ENCODE assay signal across 34 mouse cellular contexts in genomic region chrX:107723541-107723940, GRCm38 (mm10). TPM values are rescaled to one million over a fixed set of nuclear protein-coding genes. Genes with fewer than 3 reads are reported as not detected.
DNase-seq lines count a peak whose midpoint lies in the region; ATAC-seq and TF ChIP-seq lines count a peak whose summit lies in the region.
"Had no signal": no experiment of that assay in that cellular context is flagged by ENCODE, and none has a peak within 500 bp of the region (broad histone marks: within the 10 kb centered on the region; RNA-seq: fewer than 3 reads in every experiment).

No protein-coding gene starts in this region.

- DNase-seq in kidney, postnatal 0 days (ENCODE audit: low spot score) = peak; percentile 4
- no peak for DNase-seq in kidney, postnatal 36 days
- DNase-seq in embryo, embryonic 10 days (ENCODE audit: low spot score) = peak; percentile 37
- peak; percentile 33 for DNase-seq in embryo, embryonic 11 days
- DNase-seq in right cerebral cortex, adult 2 months (ENCODE audit: low spot score in 2 of 2) = no peak
- DNase-seq in lung, adult 18-20 months = no peak
- DNase-seq: adrenal gland, adult 8-10 months; B cell, adult 2 months; cerebellum, adult 2 months; cerebellum, postnatal 14 days; gastrocnemius, postnatal 25 days; heart, adult 11 months; kidney, postnatal 14 days; liver, postnatal 0 days; lung, postnatal 4 days; right cerebral cortex, adult 18-20 months had no signal

- WGBS in kidney, postnatal 0 days = 14% methylated on average over 1 of the region's 1 CpGs
- WGBS in limb, embryonic 12.5 days = 11% methylated on average over 1 of the region's 1 CpGs
- WGBS in liver, embryonic 12.5 days (ENCODE audit: insufficient replicate concordance) = 10% methylated on average over 1 of the region's 1 CpGs

- no peak overlapping the region for H3K4me3 ChIP-seq in kidney, postnatal 0 days (replicated peaks; ENCODE audit: low read depth, low read length)
- H3K4me3 ChIP-seq in limb, embryonic 12.5 days (replicated peaks) = no peak overlapping the region
- no peak overlapping the region for H3K4me3 ChIP-seq in liver, embryonic 12.5 days
- H3K4me3 ChIP-seq: embryonic facial prominence, embryonic 15.5 days; forebrain, embryonic 12.5 days; heart, embryonic 10.5 days; heart, embryonic 15.5 days; hindbrain, embryonic 13.5 days; layer of hippocampus, adult 2 months; left cerebral cortex, adult 2 months; megakaryocyte, embryonic 14.5 days; midbrain, embryonic 15.5 days; stomach, embryonic 15.5 days had no signal

- no peak overlapping the region for H3K9ac ChIP-seq in kidney, postnatal 0 days (ENCODE audit: low read depth, low read length)
- H3K9ac ChIP-seq in limb, embryonic 12.5 days (replicated peaks) = no peak overlapping the region
- no peak overlapping the region for H3K9ac ChIP-seq in liver, embryonic 12.5 days
- H3K9ac ChIP-seq: embryonic facial prominence, embryonic 15.5 days; forebrain, embryonic 12.5 days; heart, embryonic 15.5 days; hindbrain, embryonic 13.5 days; liver, postnatal 0 days; midbrain, embryonic 15.5 days; stomach, embryonic 15.5 days had no signal

- H3K36me3 ChIP-seq in kidney, postnatal 0 days (ENCODE audit: insufficient read depth, low read length) = no peaks in the 10 kb centered on the region
- H3K36me3 ChIP-seq in limb, embryonic 12.5 days = no peaks in the 10 kb centered on the region
- H3K36me3 ChIP-seq in liver, embryonic 12.5 days = no peaks in the 10 kb centered on the region
- H3K36me3 ChIP-seq: embryonic facial prominence, embryonic 15.5 days; forebrain, embryonic 12.5 days; heart, embryonic 10.5 days; heart, embryonic 15.5 days; hindbrain, embryonic 13.5 days; midbrain, embryonic 15.5 days; stomach, embryonic 15.5 days had no signal

- H3K27ac ChIP-seq in kidney, postnatal 0 days = no peak overlapping the region
- no peak overlapping the region for H3K27ac ChIP-seq in limb, embryonic 12.5 days
- H3K27ac ChIP-seq in liver, embryonic 12.5 days = no peak overlapping the region
- H3K27ac ChIP-seq: embryonic facial prominence, embryonic 15.5 days; forebrain, embryonic 12.5 days; heart, embryonic 10.5 days; heart, embryonic 15.5 days; hindbrain, embryonic 13.5 days; layer of hippocampus, adult 2 months; left cerebral cortex, adult 2 months; midbrain, embryonic 15.5 days; stomach, embryonic 15.5 days had no signal

- H3K4me1 ChIP-seq in kidney, postnatal 0 days (replicated peaks; ENCODE audit: insufficient read depth, low read length) = no peaks in the 10 kb centered on the region
- no peaks in the 10 kb centered on the region for H3K4me1 ChIP-seq in limb, embryonic 12.5 days (replicated peaks)
- no peaks in the 10 kb centered on the region for H3K4me1 ChIP-seq in liver, embryonic 12.5 days
- H3K4me1 ChIP-seq: embryonic facial prominence, embryonic 15.5 days; forebrain, embryonic 12.5 days; heart, embryonic 10.5 days; heart, embryonic 15.5 days; hindbrain, embryonic 13.5 days; megakaryocyte, embryonic 14.5 days; midbrain, embryonic 15.5 days; stomach, embryonic 15.5 days had no signal

- TF ChIP-seq CTCF in kidney, postnatal 0 days (IDR thresholded peaks at IDR 0.05; ENCODE audit: low read depth) = no peak

- no peak overlapping the region for H3K4me2 ChIP-seq in kidney, postnatal 0 days (ENCODE audit: low read length)
- H3K4me2 ChIP-seq in limb, embryonic 12.5 days = no peak overlapping the region
- no peak overlapping the region for H3K4me2 ChIP-seq in liver, embryonic 12.5 days
- H3K4me2 ChIP-seq: embryonic facial prominence, embryonic 15.5 days; forebrain, embryonic 12.5 days; heart, embryonic 15.5 days; hindbrain, embryonic 13.5 days; midbrain, embryonic 15.5 days; stomach, embryonic 15.5 days had no signal

- no peaks in the 10 kb centered on the region for H3K27me3 ChIP-seq in kidney, postnatal 0 days (ENCODE audit: insufficient read depth, low read length)
- no peaks in the 10 kb centered on the region for H3K27me3 ChIP-seq in limb, embryonic 12.5 days
- no peaks in the 10 kb centered on the region for H3K27me3 ChIP-seq in liver, embryonic 12.5 days (replicated peaks)
- H3K27me3 ChIP-seq: embryonic facial prominence, embryonic 15.5 days; forebrain, embryonic 12.5 days; heart, embryonic 15.5 days; hindbrain, embryonic 13.5 days; midbrain, embryonic 15.5 days; stomach, embryonic 15.5 days had no signal

- no peak for ATAC-seq in kidney, postnatal 0 days (replicated peaks; ENCODE audit: low FRiP score, low read depth)
- peak; percentile 76; the same call in 1 of the 2 replicates for ATAC-seq in limb, embryonic 12.5 days (ENCODE audit: insufficient number of reproducible peaks, insufficient read depth, low FRiP score, low TSS enrichment, low read depth)
- ATAC-seq in liver, embryonic 12.5 days = no peak
- ATAC-seq: activated CD4-positive, CD25-positive, alpha-beta regulatory T cell, adult 4 months; intestine, postnatal 0 days; liver, postnatal 0 days; lung, postnatal 0 days; midbrain, embryonic 15.5 days had no signal

- no peaks in the 10 kb centered on the region for H3K9me3 ChIP-seq in kidney, postnatal 0 days (replicated peaks; ENCODE audit: low read length)
- no peaks in the 10 kb centered on the region for H3K9me3 ChIP-seq in limb, embryonic 12.5 days
- no peaks in the 10 kb centered on the region for H3K9me3 ChIP-seq in liver, embryonic 12.5 days (replicated peaks)
- H3K9me3 ChIP-seq: embryonic facial prominence, embryonic 15.5 days; forebrain, embryonic 12.5 days; heart, embryonic 10.5 days; heart, embryonic 15.5 days; hindbrain, embryonic 13.5 days; midbrain, embryonic 15.5 days; stomach, embryonic 15.5 days had no signal

RNA-seq across cellular contexts. Expression of gene Tbx22, which starts 55.8 kb away (rescaled TPM):
- polyA plus RNA-seq in kidney, postnatal 0 days (2015; fragmentation: Nextera tagmentation; extraction: Ambion mirVana) = not detected in 2 replicates
- 0.90 and 1.9 TPM in 2 replicates for polyA plus RNA-seq in limb, embryonic 12.5 days (2016; fragmentation: Nextera tagmentation; extraction: Ambion mirVana)
- not detected in 2 replicates for polyA plus RNA-seq in liver, embryonic 12.5 days (2016; fragmentation: Nextera tagmentation; extraction: Ambion mirVana)
- polyA plus RNA-seq: cerebellum, adult 2 months; heart, embryonic 10.5 days; heart, embryonic 15.5 days; intestine, postnatal 0 days; liver, adult 2 months; liver, postnatal 0 days; lung, postnatal 0 days; neural tube, embryonic 11.5 days; small intestine, adult 2 months; stomach, embryonic 15.5 days had no signal

Comparison
In these comparisons a context has a peak if more than half of its experiments do, and no peak if none do; other contexts are left out.
1. DNase-seq: peak in kidney, postnatal 0 days (single experiment), embryo, embryonic 10 days (single experiment) and embryo, embryonic 11 days (single experiment); none in kidney, postnatal 36 days (0 of 2), right cerebral cortex, adult 2 months (0 of 2) and lung, adult 18-20 months (0 of 2).